ENCODE assay signal across 10 mouse cellular contexts in the genomic region with DNA sequence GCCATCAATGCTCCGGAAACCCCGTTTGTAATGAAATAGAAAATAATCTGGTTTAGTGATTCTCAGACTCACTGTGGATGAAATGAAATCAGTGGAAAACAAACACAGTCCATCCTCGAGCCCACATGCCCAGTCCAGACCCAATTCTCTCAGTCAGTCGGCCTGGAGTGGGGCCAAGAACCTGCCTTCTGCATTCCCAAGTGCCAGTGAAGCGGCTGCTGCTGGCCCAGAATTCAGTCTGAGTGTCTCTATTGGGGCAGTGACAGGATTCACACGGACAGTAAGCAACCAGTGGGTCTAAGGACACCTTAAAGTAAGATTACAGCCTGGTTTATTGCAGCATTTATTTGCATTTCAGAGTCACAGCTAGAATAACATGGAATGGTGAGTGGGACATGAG. TPM values are rescaled to one million over a fixed set of nuclear protein-coding genes. Genes with fewer than 3 reads are reported as not detected.
DNase-seq lines count a peak whose midpoint lies in the region; ATAC-seq and TF ChIP-seq lines count a peak whose summit lies in the region.
"Had no signal": no experiment of that assay in that cellular context is flagged by ENCODE, and none has a peak within 500 bp of the region (broad histone marks: within the 10 kb centered on the region; RNA-seq: fewer than 3 reads in every experiment).

No protein-coding gene starts in this region.

- H3K4me1 ChIP-seq in lung, embryonic 14.5 days (ENCODE audit: insufficient read depth): no peaks in the 10 kb centered on the region
- H3K4me1 ChIP-seq in lung, adult 2 months (ENCODE audit: control insufficient read depth, insufficient read depth, low read length): no peaks in the 10 kb centered on the region
- H3K4me1 ChIP-seq in heart, postnatal 0 days (ENCODE audit: control insufficient read depth, insufficient read depth): no peaks in the 10 kb centered on the region
- H3K4me1 ChIP-seq: embryonic facial prominence, embryonic 13.5 days had no signal

- no peaks in the 10 kb centered on the region for H3K9me3 ChIP-seq in lung, embryonic 14.5 days (ENCODE audit: low read depth, low read length)
- H3K9me3 ChIP-seq in heart, postnatal 0 days (replicated peaks; ENCODE audit: control insufficient read depth, low read length): no peaks in the 10 kb centered on the region
- H3K9me3 ChIP-seq: embryonic facial prominence, embryonic 13.5 days had no signal

- no peak overlapping the region for H3K4me3 ChIP-seq in lung, embryonic 14.5 days (ENCODE audit: low read depth, low read length)
- H3K4me3 ChIP-seq in lung, adult 2 months (replicated peaks; ENCODE audit: extremely low read depth, low read depth, low read length): no peak overlapping the region
- no peak overlapping the region for H3K4me3 ChIP-seq in heart, postnatal 0 days (ENCODE audit: low read depth, low read length)
- H3K4me3 ChIP-seq: embryonic facial prominence, embryonic 13.5 days had no signal

- TF ChIP-seq POLR2A in lung, adult 2 months (IDR thresholded peaks at IDR 0.05; ENCODE audit: borderline replicate concordance, extremely low read depth, low read depth, low read length): no peak

- WGBS in lung, embryonic 14.5 days: 47% methylated on average over 6 of the region's 6 CpGs
- WGBS in lung, adult 2 months: 45% methylated on average over 6 of the region's 6 CpGs
- 30% methylated on average over 6 of the region's 6 CpGs for WGBS in heart, postnatal 0 days

- no peak for ATAC-seq in lung, embryonic 14.5 days (ENCODE audit: insufficient read depth)
- no peak for ATAC-seq in heart, postnatal 0 days (ENCODE audit: insufficient read depth, low read depth)
- ATAC-seq in erythroid progenitor cell, adult 5-6 weeks (replicated peaks; ENCODE audit: low FRiP score, poor library complexity, severe bottlenecking): no peak

- H3K36me3 ChIP-seq in lung, embryonic 14.5 days (ENCODE audit: insufficient read depth): no peaks in the 10 kb centered on the region
- H3K36me3 ChIP-seq in heart, postnatal 0 days (replicated peaks; ENCODE audit: control insufficient read depth, insufficient read depth, low read length): no peaks in the 10 kb centered on the region
- H3K36me3 ChIP-seq: embryonic facial prominence, embryonic 13.5 days had no signal

- no peaks in the 10 kb centered on the region for H3K27me3 ChIP-seq in lung, embryonic 14.5 days (ENCODE audit: insufficient read depth, low read length)
- H3K27me3 ChIP-seq in heart, postnatal 0 days (ENCODE audit: control insufficient read depth, insufficient read depth, low read length): no peaks in the 10 kb centered on the region
- H3K27me3 ChIP-seq: embryonic facial prominence, embryonic 13.5 days had no signal

- peak; percentile 68 for DNase-seq in gastrocnemius, postnatal 10 days
- DNase-seq in gastrocnemius, adult 18-20 months (ENCODE audit: low spot score): no peak
- peak; percentile 42 for DNase-seq in lung, embryonic 14.5 days
- DNase-seq in lung, adult 2 months: no peak
- DNase-seq in brain, adult 2 months (ENCODE audit: low read depth, low spot score): peak; percentile 40
- no peak for DNase-seq in heart, postnatal 0 days (ENCODE audit: low spot score)
- DNase-seq in thymus, adult 18-20 months: no peak

- no peak overlapping the region for H3K9ac ChIP-seq in lung, embryonic 14.5 days
- 0 out of 2 replicates have a peak overlapping the region, but pooled peaks have one; percentile 40 for H3K9ac ChIP-seq in heart, postnatal 0 days (replicated peaks; ENCODE audit: low read depth, low read length)
- H3K9ac ChIP-seq: embryonic facial prominence, embryonic 13.5 days had no signal

- TF ChIP-seq CTCF in lung, embryonic 14.5 days (IDR thresholded peaks at IDR 0.05; ENCODE audit: low read depth): no peak
- TF ChIP-seq CTCF in lung, adult 2 months (IDR thresholded peaks at IDR 0.05; ENCODE audit: insufficient read depth, low read length): no peak
- TF ChIP-seq CTCF in heart, postnatal 0 days (IDR thresholded peaks at IDR 0.05; ENCODE audit: low read depth): no peak

- no peak for TF ChIP-seq EP300 in heart, postnatal 0 days (IDR thresholded peaks at IDR 0.05; ENCODE audit: low read depth)

- no peak overlapping the region for H3K27ac ChIP-seq in lung, embryonic 14.5 days (ENCODE audit: low read depth)
- no peak overlapping the region for H3K27ac ChIP-seq in heart, postnatal 0 days (ENCODE audit: low read depth)
- H3K27ac ChIP-seq: embryonic facial prominence, embryonic 13.5 days had no signal

- H3K4me2 ChIP-seq in lung, embryonic 14.5 days: no peak overlapping the region
- H3K4me2 ChIP-seq in heart, postnatal 0 days (ENCODE audit: low read depth, low read length): no peak overlapping the region
- H3K4me2 ChIP-seq: embryonic facial prominence, embryonic 13.5 days had no signal

RNA-seq across cellular contexts. Expression of gene Cemip, which starts 10.2 kb away (rescaled TPM):
- 1 to 10 TPM in 1 of 2 experiments, under 1 TPM in 1; 0.31 to 2.6 TPM for total RNA-seq in gastrocnemius, postnatal 10 days (2021)
- not detected for total RNA-seq in gastrocnemius, adult 18-20 months (2021)
- polyA plus RNA-seq in lung, embryonic 14.5 days (2014; fragmentation: Nextera tagmentation; extraction: Ambion mirVana): 1.7 TPM in 2 replicates
- polyA plus RNA-seq in lung, adult 2 months (2012; rRNA removed): 0.33 and 0.65 TPM in 2 replicates
- total RNA-seq in heart, postnatal 0 days (2014; rRNA removed; ENCODE audit: low replicate concordance): 1.4 and 2.9 TPM in 2 replicates
- polyA plus RNA-seq in heart, postnatal 0 days (2015; fragmentation: Nextera tagmentation; extraction: Ambion mirVana): 0.23 and 0.37 TPM in 2 replicates
- total RNA-seq in erythroid progenitor cell, adult 5-6 weeks (2015; ENCODE audit: low replicate concordance): not detected in 2 replicates
- 0.13 TPM in 1 of 2 replicates, not detected in the other for total RNA-seq in erythroid progenitor cell, adult 5-6 weeks (2017; ENCODE audit: low replicate concordance)
- total RNA-seq: megakaryocyte progenitor cell, adult 5-6 weeks had no signal

RNA-seq across cellular contexts. Expression of gene Abhd17c, which starts 55.2 kb away (rescaled TPM):
- 10 to 100 TPM in 1 of 2 experiments, 1 to 10 TPM in 1; 7.5 to 10.5 TPM for total RNA-seq in gastrocnemius, postnatal 10 days (2021)
- 1 to 10 TPM; 7.8 to 8.5 TPM for total RNA-seq in gastrocnemius, adult 18-20 months (2021)
- 75.6 and 87.8 TPM in 2 replicates for polyA plus RNA-seq in lung, embryonic 14.5 days (2014; fragmentation: Nextera tagmentation; extraction: Ambion mirVana)
- polyA plus RNA-seq in lung, adult 2 months (2012; rRNA removed): 92.8 and 98.3 TPM in 2 replicates
- total RNA-seq in heart, postnatal 0 days (2014; rRNA removed; ENCODE audit: low replicate concordance): 76.1 and 99.8 TPM in 2 replicates
- polyA plus RNA-seq in heart, postnatal 0 days (2015; fragmentation: Nextera tagmentation; extraction: Ambion mirVana): 42.6 and 45.3 TPM in 2 replicates
- 10.1 and 13.7 TPM in 2 replicates for total RNA-seq in erythroid progenitor cell, adult 5-6 weeks (2015; ENCODE audit: low replicate concordance)
- 2.3 and 4.3 TPM in 2 replicates for total RNA-seq in erythroid progenitor cell, adult 5-6 weeks (2017; ENCODE audit: low replicate concordance)

Comparison
In these comparisons a context has a peak if more than half of its experiments do, and no peak if none do; other contexts are left out.
1. DNase-seq: peak in gastrocnemius, postnatal 10 days (single experiment), lung, embryonic 14.5 days (single experiment) and brain, adult 2 months (single experiment); none in gastrocnemius, adult 18-20 months (single experiment), lung, adult 2 months (single experiment), heart, postnatal 0 days (single experiment) and thymus, adult 18-20 months (0 of 2).